Mouse (Mus musculus) heart, adult 2 months (tissue): ENCODE results near the gene Fmo3. TPM values are rescaled to one million over a fixed set of nuclear protein-coding genes. Genes with fewer than 3 reads are reported as not detected.

ENCODE experiments used
- DNase-seq, 2 experiments: peaks; one replicate each; pipeline ENCODE4 v3.0.0; 2021
- H3K27ac ChIP-seq: fragments of 200-600 bp; 2 replicates; pipeline ENCODE4 v1.8.1; 2022
- H3K27me3 ChIP-seq: fragments of 200-500 bp; 2 replicates; pipeline ENCODE4 v1.6.1; 2012; ENCODE audit warnings: mild to moderate bottlenecking, low read length, inconsistent platforms, mixed read lengths; ENCODE audit not compliant: control insufficient read depth, insufficient read depth
- H3K36me3 ChIP-seq: fragments of 200-500 bp; 2 replicates; pipeline ENCODE4 v1.6.1; 2012; ENCODE audit warnings: low read length, inconsistent platforms; ENCODE audit not compliant: control insufficient read depth, insufficient read depth
- H3K4me1 ChIP-seq: fragments of 200-500 bp; 2 replicates; pipeline ENCODE4 v1.6.1; 2011; ENCODE audit warnings: low read length; ENCODE audit not compliant: control insufficient read depth, insufficient read depth
- H3K4me3 ChIP-seq: fragments of 200-600 bp; 2 replicates; pipeline ENCODE4 v1.8.1; 2022
- H3K79me2 ChIP-seq: fragments of 200-500 bp; replicated peaks from 2 replicates; pipeline ENCODE4 v1.6.1; 2012; ENCODE audit warnings: mild to moderate bottlenecking, inconsistent platforms, low read length, moderate library complexity, mixed read lengths; ENCODE audit not compliant: control insufficient read depth, insufficient read depth
- H3K9ac ChIP-seq: fragments of 200-500 bp; 2 replicates; pipeline ENCODE4 v1.6.1; 2012; ENCODE audit warnings: low read depth, mild to moderate bottlenecking, control low read depth, inconsistent platforms, low read length, mixed read lengths
- CTCF ChIP-seq: fragments of 200-600 bp; IDR thresholded peaks from 2 replicates; pipeline ENCODE4 v1.8.1; 2022; ENCODE audit warnings: antibody characterized with exemption, mild to moderate bottlenecking, moderate library complexity
- EP300 ChIP-seq: fragments of 200-500 bp; IDR thresholded peaks from 2 replicates; pipeline ENCODE4 v1.6.1; 2011; ENCODE audit warnings: low read depth, low read length, control low read depth; ENCODE audit not compliant: insufficient read depth
- POLR2A ChIP-seq: fragments of 200-500 bp; IDR thresholded peaks from 2 replicates; pipeline ENCODE4 v1.6.1; 2011; ENCODE audit warnings: mild to moderate bottlenecking, low read depth, low read length, control low read depth; ENCODE audit not compliant: insufficient read depth
- WGBS: fragments of 180-500 bp; shearing (Covaris S2); methylation state at CpG from one replicate; pipeline ENCODE4 v1.1.7; 2018; 5-methylcytosine and 5-hydroxymethylcytosine counted together
- intact Hi-C: fragments of 180-260 bp; cut with DNase I; formaldehyde crosslinking; loops from one replicate; pipeline ENCODE4 v1.15.1; 2025
- long read RNA-seq: library from polyadenylated mRNA; stranded (forward); transcript quantifications from one replicate; pipeline ENCODE4 v2.0.0, GENCODE M21; 2021
- polyA plus RNA-seq: library from polyadenylated mRNA; depleted of rRNA; stranded (reverse); fragments of >200 nt; gene quantifications from 2 replicates; pipeline ENCODE4 v1.2.3, GENCODE M21; 2012; rRNA removed
- total RNA-seq, 2 experiments: library from RNA; stranded (reverse); gene quantifications; 2 replicates each; pipeline ENCODE4 v1.2.3; 2021

Fmo3 gene
- under 1 TPM in 1 of 2 experiments, not detected in 1; 0.16 TPM for total RNA-seq
- 0.32 and 2.9 TPM in 2 replicates for polyA plus RNA-seq
- long read RNA-seq: 0 reads

GRCm38 (mm10) chr1:162984428-162984827 is at the start of gene Fmo3:
Gene Fmo3 (minus strand): TSS chr1:162984528.
- TF ChIP-seq EP300: no peak
- no peak for TF ChIP-seq CTCF
- TF ChIP-seq POLR2A: no peak
- intact Hi-C loops: no loop called here
- no peaks in the 10 kb centered on the region for H3K27me3 ChIP-seq
- 81% methylated on average over 1 of the region's 1 CpGs for WGBS
- H3K9ac ChIP-seq: no peak within 1 kb of the TSS
- peaks cover 2% of the 10 kb centered on the region; the same call in 1 of the 2 replicates for H3K4me1 ChIP-seq
- H3K4me3 ChIP-seq: no peak within 1 kb of the TSS
- no peak within 1 kb of the TSS for H3K27ac ChIP-seq
- H3K79me2 ChIP-seq: no peaks in the 10 kb centered on the region
- H3K36me3 ChIP-seq: no peaks in the 10 kb centered on the region
- no peak for DNase-seq

- H3K79me2 ChIP-seq: no peaks in the 10 kb centered on the region
- H3K4me3 ChIP-seq: no peak overlapping the region
- intact Hi-C loops: no loop called here
- H3K27me3 ChIP-seq: no peaks in the 10 kb centered on the region
- no peaks in the 10 kb centered on the region for H3K4me1 ChIP-seq
- TF ChIP-seq EP300 (no peak), CTCF (no peak), POLR2A (no peak)
- no peak overlapping the region for H3K27ac ChIP-seq
- DNase-seq: no peak
- H3K36me3 ChIP-seq: no peaks in the 10 kb centered on the region
- no peak overlapping the region for H3K9ac ChIP-seq
Measured at GRCm38 (mm10) chr1:163023075-163023474, 38.7 kb upstream of the Fmo3 start.

GRCm38 (mm10) chr1:163009220-163009619 is 24.9 kb upstream of the Fmo3 start:
- Histone ChIP-seq H3K4me1 (no peaks in the 10 kb centered on the region), H3K79me2 (no peaks in the 10 kb centered on the region), H3K36me3 (no peaks in the 10 kb centered on the region), H3K27ac (no peak overlapping the region), H3K9ac (no peak overlapping the region), H3K4me3 (no peak overlapping the region), H3K27me3 (no peaks in the 10 kb centered on the region)
- no peak for DNase-seq
- TF ChIP-seq EP300 (no peak), POLR2A (no peak), CTCF (no peak)
- 52% methylated on average over 3 of the region's 3 CpGs for WGBS
- intact Hi-C loops: no loop called here

- 69% methylated on average over 2 of the region's 2 CpGs for WGBS
- Histone ChIP-seq H3K4me3 (no peak overlapping the region), H3K27ac (no peak overlapping the region), H3K36me3 (no peaks in the 10 kb centered on the region), H3K4me1 (no peaks in the 10 kb centered on the region; the same call in 1 of the 2 replicates), H3K27me3 (no peaks in the 10 kb centered on the region), H3K79me2 (no peaks in the 10 kb centered on the region), H3K9ac (no peak overlapping the region)
- no peak for DNase-seq
- intact Hi-C loops: no loop called here
- TF ChIP-seq EP300 (no peak), POLR2A (no peak), CTCF (no peak)
Measured at GRCm38 (mm10) chr1:163003496-163003895, 19.2 kb upstream of the Fmo3 start.

GRCm38 (mm10) chr1:163001271-163001829 is 17.0 kb upstream of the Fmo3 start:
- intact Hi-C loops: no loop called here
- Histone ChIP-seq H3K36me3 (no peaks in the 10 kb centered on the region), H3K27me3 (no peaks in the 10 kb centered on the region), H3K79me2 (no peaks in the 10 kb centered on the region), H3K4me1 (no peaks in the 10 kb centered on the region; the same call in 1 of the 2 replicates), H3K9ac (no peak overlapping the region), H3K4me3 (no peak overlapping the region), H3K27ac (no peak overlapping the region)
- 60% methylated on average over 4 of the region's 4 CpGs for WGBS
- TF ChIP-seq CTCF (no peak), EP300 (no peak), POLR2A (no peak)
- DNase-seq: no peak

GRCm38 (mm10) chr1:162987546-162987945 is 3.2 kb upstream of the Fmo3 start:
- H3K79me2 ChIP-seq: no peaks in the 10 kb centered on the region
- no peaks in the 10 kb centered on the region for H3K27me3 ChIP-seq
- H3K4me1 ChIP-seq: peaks cover 2% of the 10 kb centered on the region; the same call in 1 of the 2 replicates
- intact Hi-C loops: no loop called here
- H3K36me3 ChIP-seq: no peaks in the 10 kb centered on the region
- TF ChIP-seq POLR2A: no peak
- no peak for TF ChIP-seq EP300
- no peak for TF ChIP-seq CTCF
- no peak overlapping the region for H3K27ac ChIP-seq
- no peak overlapping the region for H3K4me3 ChIP-seq
- no peak overlapping the region for H3K9ac ChIP-seq
- no peak for DNase-seq
- WGBS: 83% methylated on average over 3 of the region's 3 CpGs
